Mouse (Mus musculus): ENCODE results near the gene Nol3.

DNA sequence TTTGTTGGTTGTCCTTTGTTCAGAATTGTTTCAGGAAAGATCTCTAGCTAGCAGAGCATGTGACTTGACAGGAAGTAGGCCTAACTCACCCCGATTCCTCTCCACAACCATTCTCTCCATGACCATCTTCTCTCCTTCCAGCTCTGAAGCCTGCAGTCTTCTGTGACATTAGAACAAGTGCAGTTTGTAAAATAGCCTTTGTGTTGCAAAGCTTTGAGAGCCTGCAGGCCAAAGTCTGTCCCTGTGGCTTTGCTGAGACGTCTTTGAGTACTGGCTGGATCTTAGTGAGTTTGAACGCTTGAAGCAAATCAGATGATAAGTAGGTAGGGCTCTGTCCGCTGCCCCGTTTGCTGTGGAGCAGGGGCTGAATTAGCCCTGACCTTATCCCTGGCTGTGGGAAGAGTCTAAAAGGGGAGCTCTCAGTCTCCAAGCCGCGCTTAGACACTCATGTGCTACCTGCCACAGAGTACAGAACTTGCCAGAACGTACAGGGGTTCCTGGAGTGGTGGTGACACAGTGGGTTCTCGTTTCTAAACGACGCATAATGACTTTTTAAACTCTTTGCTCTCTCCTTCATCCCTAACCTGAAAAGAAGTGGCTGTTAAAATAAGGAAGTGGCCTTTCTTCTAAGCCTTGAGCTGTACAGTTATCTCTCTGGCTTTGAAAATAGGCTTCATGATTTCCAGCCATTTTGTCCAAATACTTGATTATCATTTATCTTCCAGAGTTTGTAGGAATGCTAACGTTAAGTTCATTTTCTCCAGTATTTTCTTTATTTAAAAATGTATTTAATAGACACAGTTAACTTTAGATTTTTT is 44.2 kb upstream of the Nol3 start:
- TF ChIP-seq POLR2A (IDR thresholded peaks at IDR 0.05; ENCODE audit: control insufficient read depth, low read depth, low read length), result no peak
- TF ChIP-seq CTCF (IDR thresholded peaks at IDR 0.05; ENCODE audit: control insufficient read depth, insufficient read depth, insufficient replicate concordance, low read depth, low read length), result no peak

Data from testis, adult 2 months (tissue).